Mouse (Mus musculus): Measurements from ENCODE around the gene Xrcc2. TPM values are rescaled to one million over a fixed set of nuclear protein-coding genes. Genes with fewer than 3 reads are reported as not detected.

Gene Xrcc2
- polyA plus RNA-seq, 1 experiment from 2014 or later = 2.7 TPM

DNA sequence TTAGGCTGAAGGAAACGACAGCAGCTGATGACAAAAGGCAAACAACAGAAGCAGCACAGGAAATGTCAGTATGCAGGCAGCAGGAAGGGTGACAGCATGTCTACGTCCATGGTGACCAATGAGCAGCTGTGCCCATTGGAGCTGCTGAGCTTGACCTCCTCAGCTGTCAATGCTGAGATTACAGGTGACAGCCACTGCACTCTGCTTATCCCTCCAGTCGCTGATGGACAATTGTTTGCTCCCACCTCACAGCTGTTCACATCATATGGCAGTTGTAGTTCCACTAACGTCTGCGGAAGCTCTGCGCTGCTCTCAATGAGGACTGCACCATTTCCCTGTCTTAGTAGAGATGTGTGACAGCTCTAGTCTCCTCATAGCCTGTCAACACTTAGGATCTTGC, 9.8 kb downstream of the Xrcc2 start:
- H3K9ac ChIP-seq (ENCODE audit: low read depth, low read length) = no peak overlapping the region
- H3K4me3 ChIP-seq (ENCODE audit: low read depth, low read length) = no peak overlapping the region

DNA sequence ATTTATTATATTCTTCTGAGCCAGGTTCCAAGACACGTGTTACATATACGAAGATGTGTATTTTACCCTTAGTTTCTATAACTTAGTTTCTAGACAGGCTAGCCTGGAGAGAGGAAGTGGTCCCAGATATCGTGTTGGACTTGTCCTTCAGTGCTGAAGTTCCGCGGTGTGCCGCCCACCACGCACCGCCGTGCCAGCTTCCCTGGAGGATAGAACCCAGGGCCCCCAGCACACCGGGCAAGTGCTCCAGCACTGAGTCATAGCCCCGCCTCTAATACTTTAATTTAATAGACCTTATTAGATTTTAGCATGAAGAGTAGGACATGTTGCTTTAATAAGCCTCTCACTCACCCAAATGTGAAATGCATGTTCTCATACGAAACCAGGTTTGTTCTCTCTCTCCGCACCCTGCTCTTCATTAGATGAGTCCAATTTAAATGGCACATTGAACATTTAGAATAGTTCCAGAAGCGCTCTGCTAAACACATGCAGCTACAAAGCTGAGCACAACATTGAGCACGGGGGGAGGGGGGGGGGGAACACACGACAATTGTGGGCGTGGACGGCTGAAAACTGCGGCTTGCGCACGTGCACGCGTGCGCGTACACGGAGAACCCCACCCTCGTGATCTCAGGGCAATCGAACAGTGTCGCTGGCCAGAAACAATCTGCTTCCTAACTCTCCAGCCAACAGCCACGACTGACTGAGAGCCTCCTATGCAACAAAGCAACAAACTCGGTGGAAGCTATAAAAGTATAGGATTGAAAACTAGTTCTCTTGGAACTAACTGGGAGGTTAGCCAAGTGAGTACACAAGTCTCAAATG, 33.7 kb downstream of the Xrcc2 start:
- no peaks in the 10 kb centered on the region for H3K9me3 ChIP-seq (replicated peaks; ENCODE audit: control insufficient read depth, low read length)
- 81% methylated on average over 31 of the region's 31 CpGs for WGBS (ENCODE audit: insufficient replicate concordance)
- no peak for ATAC-seq (ENCODE audit: low read depth)
- H3K4me2 ChIP-seq (ENCODE audit: low read depth, low read length) = no peak overlapping the region
- no peaks in the 10 kb centered on the region for H3K27me3 ChIP-seq (ENCODE audit: control insufficient read depth, insufficient read depth, low read depth, low read length)
- H3K9ac ChIP-seq (ENCODE audit: low read depth, low read length) = no peak overlapping the region
- no peaks in the 10 kb centered on the region for H3K36me3 ChIP-seq (ENCODE audit: control insufficient read depth, insufficient read depth)
- H3K27ac ChIP-seq (ENCODE audit: low read length) = no peak overlapping the region
- no peaks in the 10 kb centered on the region for H3K4me1 ChIP-seq (ENCODE audit: control insufficient read depth, low read depth, low read length)
- no peak overlapping the region for H3K4me3 ChIP-seq (ENCODE audit: low read depth, low read length)

More for the DNA sequence above, 9.8 kb downstream of the Xrcc2 start:
- Histone ChIP-seq H3K27me3 (ENCODE audit: control insufficient read depth, insufficient read depth, low read depth, low read length) (no peaks in the 10 kb centered on the region), H3K36me3 (ENCODE audit: control insufficient read depth, insufficient read depth) (peaks cover 2% of the 10 kb centered on the region; the same call in 1 of the 2 replicates), H3K4me2 (ENCODE audit: low read depth, low read length) (no peak overlapping the region), H3K9me3 (replicated peaks; ENCODE audit: control insufficient read depth, low read length) (no peaks in the 10 kb centered on the region), H3K4me1 (ENCODE audit: control insufficient read depth, low read depth, low read length) (no peaks in the 10 kb centered on the region), H3K27ac (ENCODE audit: low read length) (no peak overlapping the region)
- no peak for ATAC-seq (ENCODE audit: low read depth)
- WGBS (ENCODE audit: insufficient replicate concordance) = 69% methylated on average over 6 of the region's 6 CpGs

DNA sequence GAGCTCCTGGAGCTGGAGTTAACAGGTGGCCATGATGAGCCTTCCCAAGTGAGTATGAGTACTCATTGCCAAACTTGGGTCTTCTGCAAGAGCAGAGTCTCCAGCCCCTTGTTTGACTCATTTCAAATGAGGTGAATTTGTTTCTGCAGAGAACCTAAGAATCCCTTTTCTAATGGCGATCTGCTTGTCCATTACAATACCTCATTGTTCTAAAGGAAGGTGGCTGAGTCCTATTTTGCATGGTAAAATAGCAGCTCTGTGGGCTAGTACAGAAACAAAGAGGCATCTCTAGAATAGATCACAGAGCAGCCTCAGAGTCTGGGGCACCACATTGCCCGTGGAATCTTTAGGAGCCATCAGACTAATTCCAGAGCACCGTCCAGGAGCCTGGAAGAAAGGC, 34.6 kb downstream of the Xrcc2 start:
- WGBS (ENCODE audit: insufficient replicate concordance) = 80% methylated on average over 3 of the region's 3 CpGs
- Histone ChIP-seq H3K9ac (ENCODE audit: low read depth, low read length) (no peak overlapping the region), H3K36me3 (ENCODE audit: control insufficient read depth, insufficient read depth) (no peaks in the 10 kb centered on the region), H3K27me3 (ENCODE audit: control insufficient read depth, insufficient read depth, low read depth, low read length) (no peaks in the 10 kb centered on the region), H3K4me2 (ENCODE audit: low read depth, low read length) (no peak overlapping the region), H3K27ac (ENCODE audit: low read length) (no peak overlapping the region), H3K4me3 (ENCODE audit: low read depth, low read length) (no peak overlapping the region), H3K4me1 (ENCODE audit: control insufficient read depth, low read depth, low read length) (no peaks in the 10 kb centered on the region), H3K9me3 (replicated peaks; ENCODE audit: control insufficient read depth, low read length) (no peaks in the 10 kb centered on the region)
- no peak for ATAC-seq (ENCODE audit: low read depth)

DNA sequence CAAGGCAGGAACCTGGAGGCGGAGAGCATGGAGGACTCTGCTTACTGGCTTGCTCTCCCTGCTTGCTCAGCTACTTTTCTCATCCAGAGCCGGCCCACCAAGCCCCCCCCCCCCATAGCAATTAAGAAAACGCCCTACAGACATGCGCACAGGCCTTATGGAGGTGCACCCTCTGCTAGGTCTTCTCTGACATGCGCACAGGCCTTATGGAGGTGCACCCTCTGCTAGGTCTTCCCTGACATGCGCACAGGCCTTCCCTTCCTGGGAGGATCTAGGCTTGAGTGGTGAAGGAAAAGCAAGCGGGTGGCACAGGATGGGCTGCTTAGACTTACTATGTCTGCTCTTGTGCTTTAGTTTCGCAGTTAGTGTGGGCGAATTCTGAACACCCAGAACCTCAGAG, 37.3 kb downstream of the Xrcc2 start:
- WGBS (ENCODE audit: insufficient replicate concordance) = 75% methylated on average over 9 of the region's 9 CpGs
- Histone ChIP-seq H3K9ac (ENCODE audit: low read depth, low read length) (no peak overlapping the region), H3K9me3 (replicated peaks; ENCODE audit: control insufficient read depth, low read length) (no peaks in the 10 kb centered on the region), H3K4me1 (ENCODE audit: control insufficient read depth, low read depth, low read length) (no peaks in the 10 kb centered on the region), H3K4me2 (ENCODE audit: low read depth, low read length) (no peak overlapping the region), H3K27ac (ENCODE audit: low read length) (no peak overlapping the region), H3K4me3 (ENCODE audit: low read depth, low read length) (no peak overlapping the region), H3K27me3 (ENCODE audit: control insufficient read depth, insufficient read depth, low read depth, low read length) (no peaks in the 10 kb centered on the region), H3K36me3 (ENCODE audit: control insufficient read depth, insufficient read depth) (no peaks in the 10 kb centered on the region)
- ATAC-seq (ENCODE audit: low read depth) = no peak

DNA sequence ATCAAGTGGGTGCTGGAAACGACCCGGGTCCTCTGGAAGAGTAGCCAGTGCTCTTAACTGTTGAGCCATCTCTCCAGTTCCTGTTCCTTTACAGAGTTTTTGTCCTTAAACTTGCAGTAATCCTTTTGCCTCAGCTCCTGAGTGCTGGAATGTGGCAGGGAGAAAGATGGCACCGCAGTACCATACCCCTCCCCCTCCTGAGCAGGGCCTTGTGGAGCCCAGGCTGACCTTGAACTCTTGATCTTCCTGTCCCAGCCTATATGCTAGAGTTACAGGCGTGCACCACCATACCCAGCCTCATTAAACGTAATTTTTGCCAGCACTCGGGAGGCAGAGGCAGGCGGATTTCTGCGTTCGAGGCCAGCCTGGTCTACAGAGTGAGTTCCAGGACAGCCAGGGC, 38.9 kb downstream of the Xrcc2 start:
- H3K27me3 ChIP-seq (ENCODE audit: control insufficient read depth, insufficient read depth, low read depth, low read length) = no peaks in the 10 kb centered on the region
- no peaks in the 10 kb centered on the region for H3K9me3 ChIP-seq (replicated peaks; ENCODE audit: control insufficient read depth, low read length)
- H3K4me3 ChIP-seq (ENCODE audit: low read depth, low read length) = no peak overlapping the region
- no peak overlapping the region for H3K9ac ChIP-seq (ENCODE audit: low read depth, low read length)
- ATAC-seq (ENCODE audit: low read depth) = no peak
- H3K36me3 ChIP-seq (ENCODE audit: control insufficient read depth, insufficient read depth) = no peaks in the 10 kb centered on the region
- 75% methylated on average over 9 of the region's 9 CpGs for WGBS (ENCODE audit: insufficient replicate concordance)
- no peaks in the 10 kb centered on the region for H3K4me1 ChIP-seq (ENCODE audit: control insufficient read depth, low read depth, low read length)
- no peak overlapping the region for H3K27ac ChIP-seq (ENCODE audit: low read length)
- no peak overlapping the region for H3K4me2 ChIP-seq (ENCODE audit: low read depth, low read length)

DNA sequence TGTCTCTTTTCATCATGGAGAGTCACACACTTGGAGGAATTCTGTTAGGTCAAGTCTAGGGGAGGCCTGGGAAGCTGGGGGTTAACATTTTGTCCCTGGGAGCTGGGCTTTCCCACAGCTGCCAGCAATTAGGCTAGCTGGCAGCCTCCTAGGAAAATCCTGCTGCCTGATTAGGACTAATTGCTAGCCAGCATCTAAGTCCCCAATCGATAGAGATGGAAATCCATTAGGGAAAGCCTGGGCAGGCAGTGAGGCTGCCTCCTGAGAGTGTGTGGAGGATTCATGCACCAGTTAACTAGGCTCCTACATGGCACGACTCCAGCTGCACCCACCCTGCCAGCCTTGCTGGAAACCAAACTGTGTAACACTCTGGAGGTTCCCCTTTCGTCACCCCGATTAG, 39.5 kb downstream of the Xrcc2 start:
- 60% methylated on average over 4 of the region's 4 CpGs for WGBS (ENCODE audit: insufficient replicate concordance)
- ATAC-seq (ENCODE audit: low read depth) = no peak
- no peak overlapping the region for H3K9ac ChIP-seq (ENCODE audit: low read depth, low read length)

DNA sequence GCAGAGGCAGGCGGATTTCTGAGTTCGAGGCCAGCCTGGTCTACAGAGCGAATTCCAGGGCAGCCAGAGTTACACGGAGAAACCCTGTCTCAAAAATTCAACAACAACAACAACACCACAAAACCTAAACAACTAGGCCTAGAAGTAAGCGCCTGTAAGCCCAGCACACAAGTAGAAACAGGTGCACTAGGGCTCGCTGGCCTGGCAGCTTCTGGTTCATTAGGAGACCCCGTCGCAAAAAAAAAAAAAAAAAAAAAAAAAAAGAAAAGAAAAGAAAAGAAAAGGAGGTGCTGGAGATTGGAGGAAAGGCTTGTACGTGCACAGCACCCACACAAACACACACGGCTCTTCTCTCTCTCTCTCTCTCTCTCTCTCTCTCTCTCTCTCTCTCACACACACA, 40.1 kb downstream of the Xrcc2 start:
- H3K4me2 ChIP-seq (ENCODE audit: low read depth, low read length) = no peak overlapping the region
- no peaks in the 10 kb centered on the region for H3K36me3 ChIP-seq (ENCODE audit: control insufficient read depth, insufficient read depth)
- WGBS (ENCODE audit: insufficient replicate concordance) = 81% methylated on average over 10 of the region's 10 CpGs
- ATAC-seq (ENCODE audit: low read depth) = no peak
- no peak overlapping the region for H3K4me3 ChIP-seq (ENCODE audit: low read depth, low read length)
- H3K9me3 ChIP-seq (replicated peaks; ENCODE audit: control insufficient read depth, low read length) = no peaks in the 10 kb centered on the region
- H3K27ac ChIP-seq (ENCODE audit: low read length) = no peak overlapping the region
- H3K27me3 ChIP-seq (ENCODE audit: control insufficient read depth, insufficient read depth, low read depth, low read length) = no peaks in the 10 kb centered on the region
- no peaks in the 10 kb centered on the region for H3K4me1 ChIP-seq (ENCODE audit: control insufficient read depth, low read depth, low read length)
- no peak overlapping the region for H3K9ac ChIP-seq (ENCODE audit: low read depth, low read length)

More for the DNA sequence above, 39.5 kb downstream of the Xrcc2 start:
- no peaks in the 10 kb centered on the region for H3K4me1 ChIP-seq (ENCODE audit: control insufficient read depth, low read depth, low read length)
- no peak overlapping the region for H3K27ac ChIP-seq (ENCODE audit: low read length)
- H3K27me3 ChIP-seq (ENCODE audit: control insufficient read depth, insufficient read depth, low read depth, low read length) = no peaks in the 10 kb centered on the region
- no peaks in the 10 kb centered on the region for H3K36me3 ChIP-seq (ENCODE audit: control insufficient read depth, insufficient read depth)
- H3K4me3 ChIP-seq (ENCODE audit: low read depth, low read length) = no peak overlapping the region
- H3K4me2 ChIP-seq (ENCODE audit: low read depth, low read length) = no peak overlapping the region
- no peaks in the 10 kb centered on the region for H3K9me3 ChIP-seq (replicated peaks; ENCODE audit: control insufficient read depth, low read length)

DNA sequence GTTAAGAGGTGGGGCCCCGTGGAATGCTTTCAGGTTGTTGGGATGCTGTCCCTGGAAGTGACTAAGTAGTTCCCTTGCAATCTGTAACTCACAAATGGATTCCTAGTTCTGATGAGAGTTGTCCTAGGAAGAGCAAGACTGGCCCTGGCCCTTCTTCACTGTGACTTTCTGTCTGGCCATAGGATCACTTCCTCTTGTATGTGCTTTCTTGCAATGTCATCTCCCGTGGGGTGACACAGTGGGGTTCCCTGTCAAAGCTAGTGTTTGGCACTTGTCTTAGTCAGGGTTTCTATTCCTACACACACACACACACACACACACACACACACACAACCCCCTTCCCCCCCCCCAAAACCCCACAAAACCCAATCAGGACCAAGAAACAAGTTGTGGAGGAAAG, 42.5 kb downstream of the Xrcc2 start:
- 41% methylated on average over 2 of the region's 2 CpGs for WGBS (ENCODE audit: insufficient replicate concordance)
- Histone ChIP-seq H3K27ac (ENCODE audit: low read length) (no peak overlapping the region), H3K4me3 (ENCODE audit: low read depth, low read length) (no peak overlapping the region), H3K4me2 (ENCODE audit: low read depth, low read length) (no peak overlapping the region), H3K9ac (ENCODE audit: low read depth, low read length) (no peak overlapping the region), H3K4me1 (ENCODE audit: control insufficient read depth, low read depth, low read length) (no peaks in the 10 kb centered on the region), H3K27me3 (ENCODE audit: control insufficient read depth, insufficient read depth, low read depth, low read length) (no peaks in the 10 kb centered on the region), H3K9me3 (replicated peaks; ENCODE audit: control insufficient read depth, low read length) (no peaks in the 10 kb centered on the region), H3K36me3 (ENCODE audit: control insufficient read depth, insufficient read depth) (no peaks in the 10 kb centered on the region)
- no peak for ATAC-seq (ENCODE audit: low read depth)

DNA sequence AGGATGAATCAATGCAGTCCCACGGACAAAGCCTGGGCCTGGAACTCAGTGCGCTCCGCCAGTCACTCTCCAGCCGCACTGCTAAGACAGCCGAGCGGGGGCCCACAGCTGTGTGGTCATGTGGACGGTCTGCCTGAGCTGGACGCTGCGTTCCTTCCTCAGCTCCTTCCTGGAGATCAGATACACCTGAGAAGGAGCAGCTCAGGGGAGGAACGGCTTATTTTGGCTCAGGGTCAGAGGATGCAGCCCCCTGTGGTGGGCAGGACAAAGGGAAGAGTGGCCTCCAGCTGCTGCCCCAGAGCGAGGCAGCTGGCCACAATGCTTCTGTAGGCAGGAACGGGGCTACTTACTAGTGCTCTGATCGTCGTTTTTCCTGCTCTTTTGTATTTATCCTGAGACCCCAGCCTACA, 51.0 kb downstream of the Xrcc2 start:
- H3K9me3 ChIP-seq (replicated peaks; ENCODE audit: control insufficient read depth, low read length) = no peaks in the 10 kb centered on the region
- no peaks in the 10 kb centered on the region for H3K27me3 ChIP-seq (ENCODE audit: control insufficient read depth, insufficient read depth, low read depth, low read length)
- ATAC-seq (ENCODE audit: low read depth) = no peak
- H3K27ac ChIP-seq (ENCODE audit: low read length) = no peak overlapping the region
- no peaks in the 10 kb centered on the region for H3K4me1 ChIP-seq (ENCODE audit: control insufficient read depth, low read depth, low read length)
- no peak overlapping the region for H3K9ac ChIP-seq (ENCODE audit: low read depth, low read length)
- H3K36me3 ChIP-seq (ENCODE audit: control insufficient read depth, insufficient read depth) = no peaks in the 10 kb centered on the region
- no peak overlapping the region for H3K4me2 ChIP-seq (ENCODE audit: low read depth, low read length)
- 44% methylated on average over 14 of the region's 14 CpGs for WGBS (ENCODE audit: insufficient replicate concordance)
- no peak overlapping the region for H3K4me3 ChIP-seq (ENCODE audit: low read depth, low read length)
